Mouse (Mus musculus) urinary bladder, postnatal 25 days (tissue): ENCODE data around the gene Heg1.

Experiments used
- DNase-seq: peaks from one replicate; pipeline ENCODE4 v3.0.0; 2022; ENCODE audit warnings: low spot score

Gene Heg1

DNA sequence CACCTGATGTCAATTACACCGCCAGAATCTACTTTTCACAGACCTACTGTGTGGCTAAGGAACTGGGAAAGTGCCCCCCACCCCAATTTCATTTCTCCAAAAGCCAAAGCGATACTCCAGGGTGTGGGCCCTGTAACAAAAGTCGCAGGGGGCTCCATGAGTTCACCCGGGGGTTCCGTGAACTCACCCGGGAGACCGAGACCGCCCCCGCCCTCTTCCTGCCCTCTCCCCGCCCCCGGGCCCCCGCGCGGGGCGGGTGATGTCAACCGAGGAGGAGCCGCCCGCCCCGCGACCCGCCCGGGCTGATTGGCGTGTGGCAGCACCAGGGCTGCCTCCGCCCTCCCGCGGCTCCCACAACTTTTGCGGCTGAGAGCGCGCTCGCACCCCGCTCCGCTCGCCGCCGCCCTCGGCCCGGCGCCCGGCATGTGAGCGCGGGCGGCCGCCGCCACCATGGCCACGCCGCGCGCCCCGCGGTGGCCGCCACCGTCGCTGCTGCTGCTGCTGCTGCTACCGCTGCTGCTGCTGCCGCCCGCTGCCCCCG, at the start of gene Heg1:
TSS of gene Heg1 (plus strand) at position 209 of the 541 bp plus-strand sequence.
- DNase-seq: peak; percentile 78

DNA sequence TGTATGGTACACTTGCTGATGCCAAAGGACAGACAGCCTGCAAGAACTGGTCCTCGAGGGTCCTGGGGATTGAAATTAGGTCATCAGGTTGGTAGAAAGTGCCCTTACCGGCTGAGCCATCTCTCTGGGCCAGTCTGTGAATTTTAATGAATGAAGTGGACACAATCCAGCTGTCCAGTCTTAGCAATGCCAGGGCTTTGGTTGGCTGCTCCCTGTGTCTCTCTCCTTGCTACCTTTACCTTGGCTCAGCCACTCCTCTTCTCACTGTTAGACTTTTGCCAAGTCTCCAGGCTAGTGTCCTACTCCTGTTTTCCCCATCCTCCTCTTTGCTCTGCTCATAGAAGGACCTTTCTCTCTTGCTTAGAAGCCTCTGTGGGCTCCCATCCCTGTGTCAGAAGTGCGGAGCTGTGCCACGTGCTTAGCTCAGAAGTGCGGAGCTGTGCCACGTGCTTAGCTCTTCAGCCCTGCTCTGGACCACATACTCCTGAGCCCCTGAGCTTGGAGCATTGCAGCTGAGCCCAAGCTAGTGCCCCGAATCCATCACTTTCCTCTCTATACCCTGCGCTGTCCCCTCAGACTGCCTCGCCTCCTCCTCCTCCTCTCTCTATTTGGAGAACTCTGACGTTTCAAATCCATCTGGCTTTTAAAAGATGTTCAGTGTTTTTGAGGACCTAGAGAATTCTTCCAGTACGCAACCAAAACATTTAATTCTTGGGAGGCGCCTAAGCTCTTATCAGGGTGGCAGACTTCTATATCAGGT, 48.2 kb upstream of the Heg1 start:
- DNase-seq: no peak

DNA sequence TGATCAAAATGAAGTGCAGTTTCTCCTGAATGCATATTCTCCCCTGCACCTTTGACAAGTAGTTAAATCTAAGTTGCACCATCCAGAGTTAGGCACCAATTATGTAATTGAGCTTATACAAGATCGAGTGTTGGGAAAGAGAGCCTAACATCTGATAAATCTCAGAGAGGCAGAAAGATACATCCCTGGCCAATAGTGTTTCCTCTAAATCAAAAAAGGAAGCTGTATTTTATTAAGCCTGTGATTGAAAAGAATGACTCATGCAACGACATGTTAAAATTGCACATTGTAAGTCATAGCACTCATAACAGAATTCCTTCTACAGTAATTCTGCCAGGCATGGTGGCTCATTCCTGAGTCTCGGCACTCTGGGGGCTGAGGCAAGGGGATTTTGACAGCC, 42.4 kb upstream of the Heg1 start:
- no peak for DNase-seq

DNA sequence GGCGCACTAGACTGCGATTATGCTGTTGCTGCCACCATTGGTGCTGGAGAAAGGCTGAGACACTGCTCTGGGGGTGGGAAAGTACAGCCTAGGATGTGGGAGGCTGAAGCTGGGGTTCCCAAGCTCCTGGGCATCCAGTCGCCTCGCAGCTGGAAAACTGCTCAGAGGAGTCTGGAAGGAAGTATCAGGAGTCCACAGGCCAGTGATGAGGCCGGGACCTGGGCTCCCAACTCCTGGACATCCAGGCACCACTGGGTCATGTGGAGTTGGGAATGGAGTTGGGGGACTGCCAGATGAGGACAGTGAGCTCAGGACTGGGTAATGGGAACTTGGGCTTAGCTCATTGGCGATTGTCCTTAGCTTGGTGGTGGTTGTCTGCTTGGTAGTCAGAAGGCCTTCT, 31.1 kb upstream of the Heg1 start:
- DNase-seq: no peak

DNA sequence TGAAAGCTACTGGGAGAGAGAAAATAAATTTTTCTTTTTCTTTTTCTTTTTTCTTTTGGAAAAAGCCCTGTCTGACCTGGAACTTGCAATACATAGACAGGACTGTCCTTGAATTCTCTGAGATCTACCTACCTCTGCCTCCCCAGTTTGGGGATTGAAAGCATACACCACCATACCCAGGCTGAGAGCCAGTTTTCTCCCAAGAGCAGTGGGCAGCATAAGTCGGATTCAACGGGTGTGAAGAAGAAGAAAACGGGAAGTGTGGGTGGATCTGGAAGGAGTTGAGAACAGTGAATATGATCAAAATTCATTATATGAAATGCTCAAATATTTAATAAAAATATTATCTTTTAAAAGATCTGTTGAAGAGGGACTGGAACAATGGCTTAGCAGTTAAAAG, 28.7 kb upstream of the Heg1 start:
- DNase-seq: no peak

DNA sequence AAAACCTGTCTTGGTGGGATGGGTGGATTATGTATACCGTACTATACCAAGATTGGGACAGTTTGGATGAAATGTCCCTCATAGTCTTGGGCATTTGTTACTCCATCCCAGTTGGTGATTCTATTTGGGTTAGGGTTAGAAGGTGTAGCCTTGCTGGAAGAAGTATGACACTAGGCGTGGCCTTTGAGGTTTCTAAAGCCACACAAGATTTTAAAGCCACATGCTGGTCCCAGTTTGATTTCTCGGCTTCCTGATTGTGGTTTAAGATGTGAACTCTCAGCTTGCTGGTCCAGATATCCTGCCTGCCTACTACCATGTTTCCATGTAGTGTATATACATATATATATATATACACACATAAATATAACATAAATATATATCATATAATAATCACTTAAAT, 27.0 kb upstream of the Heg1 start:
- DNase-seq: no peak

DNA sequence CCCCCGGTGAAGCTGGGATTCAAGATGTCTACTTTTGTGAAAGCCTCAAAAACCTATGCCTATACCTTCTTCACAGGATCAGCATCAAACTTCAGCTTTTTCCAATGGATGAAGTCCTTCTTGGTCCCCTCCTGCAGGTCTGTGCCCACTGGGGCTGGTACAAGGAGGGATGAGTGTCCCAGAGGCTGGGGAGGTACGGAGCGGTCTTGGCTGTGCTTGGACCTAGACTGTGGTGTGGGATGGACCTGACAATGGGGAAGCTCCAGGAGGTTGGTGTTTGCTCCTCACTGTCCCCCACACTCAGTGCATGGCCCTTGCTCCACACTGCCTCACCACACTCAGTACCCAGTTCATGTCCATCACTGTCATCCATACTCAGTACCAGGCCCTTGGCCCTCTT, 26.0 kb upstream of the Heg1 start:
- DNase-seq: no peak

DNA sequence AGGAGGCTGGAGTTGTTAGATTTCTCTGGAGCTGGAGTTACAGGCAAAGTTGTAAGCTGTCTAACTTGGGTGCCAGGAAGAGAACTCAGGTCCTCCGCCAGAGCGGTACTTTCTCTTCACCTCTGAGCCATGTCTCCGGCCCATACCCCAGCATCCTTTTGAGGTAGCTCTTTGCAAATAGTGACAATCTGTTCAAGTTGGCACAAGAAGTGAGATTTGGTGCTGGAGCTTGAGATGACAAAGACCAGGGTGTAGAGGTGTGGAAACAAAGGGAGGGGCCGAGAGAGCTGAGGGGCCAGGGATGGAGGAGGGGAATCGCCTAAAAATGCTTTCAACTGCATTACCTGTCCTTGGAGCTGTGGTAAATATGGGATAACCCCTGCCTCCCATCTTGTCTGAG, 24.6 kb upstream of the Heg1 start:
- no peak for DNase-seq

DNA sequence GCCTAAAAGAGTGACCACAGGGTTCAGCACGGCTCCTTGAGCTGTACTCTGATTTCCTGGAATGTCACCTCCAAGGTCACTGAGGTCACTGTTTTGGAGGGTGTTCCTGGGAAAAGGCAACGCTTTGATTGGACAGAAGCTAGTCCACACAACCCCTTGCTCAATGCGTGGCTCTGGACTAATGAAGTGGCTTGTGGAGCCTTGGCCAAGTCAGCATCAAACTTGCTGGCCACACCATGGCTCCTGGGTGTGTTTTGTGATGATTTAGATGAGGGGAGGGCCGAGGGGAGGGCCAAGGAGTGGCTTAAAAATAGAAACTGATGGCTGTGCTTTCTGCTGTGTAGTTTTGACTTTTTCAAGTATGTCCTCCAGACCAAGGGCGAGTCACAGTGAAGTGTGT, 24.0 kb upstream of the Heg1 start:
- peak; percentile 39 for DNase-seq

DNA sequence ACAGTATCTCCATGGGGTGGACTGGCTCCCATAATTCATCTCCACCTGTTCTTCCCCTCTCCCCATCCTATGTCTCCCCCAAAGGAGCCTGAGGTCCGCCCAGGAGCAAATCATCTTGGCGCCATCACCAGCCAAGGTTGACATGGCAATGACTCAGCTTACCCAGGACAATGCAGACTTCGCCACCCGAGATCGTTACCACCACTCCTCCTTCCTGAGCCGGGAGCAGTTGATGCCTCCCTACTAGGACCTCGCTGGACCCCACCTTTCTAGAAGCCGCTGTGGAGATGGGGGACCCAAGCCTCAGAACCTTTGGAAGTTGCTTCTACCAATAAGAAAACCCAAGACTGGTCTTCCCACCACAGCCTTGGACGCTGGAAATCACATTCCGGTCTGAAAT, 21.3 kb upstream of the Heg1 start:
- no peak for DNase-seq

DNA sequence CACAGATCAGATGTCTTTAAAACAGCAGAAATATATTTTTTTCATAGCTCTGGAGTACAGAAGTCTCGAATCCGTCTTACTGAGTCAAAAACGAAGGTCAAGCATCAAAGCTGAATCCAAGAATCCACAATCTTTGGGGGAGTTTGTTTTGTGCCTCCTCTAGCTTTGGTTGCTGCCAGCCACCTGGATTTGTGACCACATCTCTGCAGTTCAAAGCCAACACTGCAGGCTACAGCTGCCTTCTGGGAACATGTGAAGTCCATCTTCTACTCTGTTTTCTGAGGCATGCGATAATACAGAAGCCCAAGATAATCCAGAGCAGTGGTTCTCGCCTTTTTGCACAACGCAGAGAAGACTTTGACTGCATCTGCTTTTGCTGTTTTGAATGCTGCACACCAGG, 17.9 kb upstream of the Heg1 start:
- no peak for DNase-seq

DNA sequence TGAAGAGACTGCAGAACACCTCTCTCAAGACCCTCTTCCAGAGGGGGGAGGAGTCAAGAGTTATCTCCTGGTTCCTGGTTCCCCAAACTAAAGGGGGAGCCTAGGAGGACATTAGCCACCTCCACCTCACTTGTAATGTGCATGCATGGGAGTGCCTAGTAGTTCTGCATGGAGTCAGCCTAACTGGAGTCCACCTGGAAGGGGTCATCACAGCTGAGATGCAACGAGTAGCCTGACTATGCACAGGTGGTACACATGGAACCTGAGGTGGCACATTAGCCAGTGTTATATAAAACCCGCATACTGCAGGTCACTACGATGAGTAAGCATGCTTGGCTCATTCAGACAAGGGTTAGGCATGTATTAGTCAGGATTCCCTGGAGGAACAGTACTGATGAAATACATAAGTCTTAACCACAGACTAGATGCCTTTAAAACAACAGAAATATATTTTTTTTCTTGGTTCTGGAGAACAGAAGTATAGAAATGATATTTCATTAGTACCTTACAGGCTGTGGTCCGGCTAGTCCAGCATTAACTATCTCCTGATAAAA, 17.1 kb upstream of the Heg1 start:
- no peak for DNase-seq

DNA sequence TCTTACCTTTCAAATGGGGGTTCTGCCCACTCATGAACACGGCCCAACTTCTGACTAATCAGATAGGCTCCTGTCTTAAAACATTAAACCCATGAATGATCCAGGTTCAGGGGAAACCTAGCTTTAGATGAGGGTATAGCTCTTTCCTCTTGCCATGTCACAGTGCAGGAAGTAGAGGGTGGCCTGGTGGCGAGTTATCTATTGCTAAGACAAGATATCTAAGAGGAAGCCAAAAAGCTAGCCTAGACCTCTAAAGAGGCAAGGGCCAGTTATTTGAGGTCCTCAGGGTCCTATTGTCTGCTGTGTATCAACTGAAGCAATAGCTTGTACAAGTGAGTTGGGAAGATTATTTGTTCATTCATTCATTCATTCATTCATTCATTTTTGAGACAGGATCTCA, 15.7 kb upstream of the Heg1 start:
- DNase-seq: no peak

DNA sequence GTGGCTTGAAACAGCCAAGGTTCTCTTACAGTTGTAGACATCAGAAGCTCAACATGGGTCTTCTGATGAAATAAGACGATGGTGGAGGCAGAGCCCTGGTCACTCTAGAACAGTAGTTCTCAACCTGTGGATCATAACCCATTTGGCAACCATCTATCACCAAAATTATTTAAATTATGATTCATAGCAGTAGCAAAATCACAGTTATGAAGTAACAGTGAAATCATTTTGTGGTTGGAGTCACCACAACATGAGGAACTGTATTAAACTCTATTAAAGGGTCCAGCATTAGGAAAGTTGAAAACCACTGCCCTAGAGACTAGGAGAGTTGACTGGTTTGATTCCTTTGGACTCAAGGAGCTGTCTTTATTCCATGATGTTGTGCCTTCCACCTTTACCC, 15.1 kb upstream of the Heg1 start:
- no peak for DNase-seq

DNA sequence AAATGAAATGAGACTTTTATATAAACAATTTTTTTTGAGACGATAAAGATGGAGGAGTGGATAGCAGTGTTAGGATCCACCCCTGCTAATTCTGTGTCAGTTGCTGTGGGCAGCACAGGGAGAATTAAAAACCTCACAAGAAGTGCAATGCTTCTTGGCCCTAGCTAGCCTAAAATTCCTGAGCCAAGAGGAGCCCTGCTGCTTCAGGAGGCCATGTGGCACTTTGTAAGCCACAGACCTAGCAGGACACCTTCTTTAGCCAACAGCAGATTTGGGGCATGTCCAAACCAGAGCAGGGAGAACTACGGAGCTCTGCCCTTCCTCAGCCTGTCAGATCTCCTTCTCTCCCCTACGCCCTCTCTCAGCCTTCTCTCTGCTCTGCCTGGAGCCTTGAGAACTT, 13.8 kb upstream of the Heg1 start:
- DNase-seq: no peak

DNA sequence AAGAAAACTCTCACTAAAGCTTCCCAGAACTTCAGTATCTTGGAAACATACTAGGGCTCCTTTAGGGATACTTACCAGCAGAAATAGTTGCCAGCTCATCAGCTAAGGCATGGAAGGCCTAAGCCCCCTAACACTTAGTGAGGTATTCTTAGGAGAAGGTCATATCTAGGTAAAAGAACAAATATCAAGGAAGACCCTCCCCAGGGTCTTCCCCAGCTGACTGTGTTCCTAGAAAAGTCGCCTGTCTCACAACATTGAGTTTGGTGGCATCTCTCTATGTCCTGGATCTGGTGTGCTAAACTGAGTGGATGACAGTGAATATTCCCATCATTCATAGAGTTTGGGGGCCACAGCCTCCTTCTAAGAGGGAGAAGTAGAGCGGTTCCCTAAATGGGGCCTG, 13.2 kb upstream of the Heg1 start:
- no peak for DNase-seq

DNA sequence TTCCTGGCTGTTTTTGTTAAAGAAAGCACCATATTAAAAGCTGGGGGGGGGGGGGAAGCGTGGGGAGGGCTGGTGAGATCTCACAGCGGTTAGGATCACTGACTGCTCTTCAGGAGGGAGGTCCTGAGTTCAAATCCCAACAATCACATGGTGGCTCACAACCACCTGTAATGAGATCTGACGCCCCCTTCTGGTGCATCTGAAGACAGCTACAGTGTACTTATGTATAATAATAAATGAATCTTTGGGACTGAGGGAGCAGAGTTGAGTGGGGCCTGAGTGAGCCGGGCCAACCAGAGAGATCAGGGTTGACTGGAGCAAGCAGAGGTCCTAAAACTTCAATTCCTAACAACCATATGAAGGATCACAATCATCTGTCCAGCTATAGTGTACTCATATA, 12.0 kb upstream of the Heg1 start:
- no peak for DNase-seq

DNA sequence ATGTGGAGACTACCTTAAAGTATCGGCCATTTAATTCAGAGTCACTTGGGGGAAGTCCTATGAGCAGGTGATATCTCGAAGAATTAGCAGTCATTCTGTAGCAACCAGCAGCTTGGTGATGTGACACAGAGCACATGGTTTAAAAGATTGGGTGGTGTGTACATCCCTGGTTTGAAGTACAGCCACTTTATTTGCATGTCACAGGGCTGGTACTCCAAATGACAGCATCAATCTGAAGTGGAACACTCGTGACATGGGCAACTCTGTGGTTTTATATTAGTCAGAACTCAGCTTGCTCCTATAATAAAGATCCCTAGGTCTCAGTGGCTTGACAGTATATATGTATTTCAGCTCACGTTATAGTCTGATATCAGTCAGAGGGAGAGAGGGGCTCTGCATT, 11.5 kb upstream of the Heg1 start:
- DNase-seq: no peak

DNA sequence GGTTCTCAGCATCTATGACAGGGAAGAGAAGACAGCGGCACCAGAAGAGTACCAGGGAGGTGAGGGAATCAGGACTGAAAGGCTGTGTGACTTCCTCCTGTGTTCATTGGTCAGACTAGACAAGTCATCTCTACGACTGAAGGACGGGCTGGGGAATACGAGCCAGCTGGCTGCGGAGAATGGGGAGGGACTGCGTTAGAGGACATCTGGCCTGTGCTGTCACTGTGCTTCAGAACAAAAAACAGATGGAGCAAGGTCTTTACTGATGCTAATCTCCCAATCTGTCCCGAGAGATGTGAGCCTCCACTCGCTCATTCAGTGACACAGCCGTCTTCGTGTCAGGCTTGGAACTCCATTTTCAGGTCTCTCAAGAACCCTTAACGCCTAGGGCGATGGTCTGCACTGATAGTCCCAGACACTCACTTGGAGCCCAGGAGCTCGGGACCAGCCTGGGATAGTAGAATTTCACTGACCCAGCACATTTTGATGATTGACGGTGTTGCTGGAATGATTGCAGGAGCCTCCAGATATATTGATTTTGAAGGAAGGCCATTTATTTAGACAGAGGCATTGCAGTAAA, 10.6 kb upstream of the Heg1 start:
- DNase-seq: no peak

DNA sequence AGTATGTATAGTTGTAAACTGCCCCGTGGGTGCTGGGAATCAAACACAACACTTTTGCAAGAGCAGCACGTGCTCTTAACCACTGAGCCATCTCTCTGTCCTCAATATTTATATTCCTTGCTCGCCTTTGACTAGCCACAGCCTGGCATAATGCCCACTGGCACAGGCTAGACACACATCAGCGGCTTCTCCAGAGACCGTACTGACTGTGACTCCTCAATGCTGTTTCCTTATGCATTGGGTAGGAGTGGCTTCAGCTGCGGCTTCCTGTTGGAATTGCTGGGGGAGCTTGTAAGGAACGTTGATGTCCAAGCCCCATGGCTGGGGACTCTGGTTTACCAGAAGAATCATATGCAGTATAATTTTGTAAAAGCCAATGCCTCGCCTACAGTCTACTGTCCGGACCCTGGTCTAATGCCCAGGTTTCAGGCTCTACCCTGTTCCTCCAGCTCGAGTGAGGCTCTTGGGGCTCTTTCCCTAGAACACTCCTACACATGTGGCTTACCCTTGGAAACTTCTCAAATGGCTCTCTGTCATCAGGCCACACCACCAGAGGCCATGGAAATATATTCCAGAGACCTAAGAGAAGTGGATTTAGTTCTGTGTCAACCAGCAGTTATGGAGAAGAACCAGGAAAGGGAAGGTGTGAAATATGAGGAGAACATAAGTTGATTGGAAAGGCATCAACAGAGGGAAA, 8.9 kb upstream of the Heg1 start:
- no peak for DNase-seq

DNA sequence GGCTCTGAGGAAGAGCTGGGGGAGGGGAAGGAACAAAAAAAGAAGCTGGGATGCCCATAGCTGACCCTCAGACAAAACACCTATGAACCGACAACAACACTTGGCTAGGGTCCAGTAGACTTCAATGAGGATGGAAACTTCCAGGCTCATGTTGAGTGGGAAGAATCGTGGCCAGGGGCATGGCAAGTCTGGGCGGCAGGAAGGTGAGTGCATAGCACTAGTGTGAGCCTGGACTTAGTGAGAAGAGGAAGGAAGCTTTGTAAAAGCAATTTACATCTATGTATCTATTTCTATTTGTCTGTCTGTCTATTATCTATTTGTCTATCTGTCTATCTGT, 8.4 kb upstream of the Heg1 start:
- DNase-seq: no peak

DNA sequence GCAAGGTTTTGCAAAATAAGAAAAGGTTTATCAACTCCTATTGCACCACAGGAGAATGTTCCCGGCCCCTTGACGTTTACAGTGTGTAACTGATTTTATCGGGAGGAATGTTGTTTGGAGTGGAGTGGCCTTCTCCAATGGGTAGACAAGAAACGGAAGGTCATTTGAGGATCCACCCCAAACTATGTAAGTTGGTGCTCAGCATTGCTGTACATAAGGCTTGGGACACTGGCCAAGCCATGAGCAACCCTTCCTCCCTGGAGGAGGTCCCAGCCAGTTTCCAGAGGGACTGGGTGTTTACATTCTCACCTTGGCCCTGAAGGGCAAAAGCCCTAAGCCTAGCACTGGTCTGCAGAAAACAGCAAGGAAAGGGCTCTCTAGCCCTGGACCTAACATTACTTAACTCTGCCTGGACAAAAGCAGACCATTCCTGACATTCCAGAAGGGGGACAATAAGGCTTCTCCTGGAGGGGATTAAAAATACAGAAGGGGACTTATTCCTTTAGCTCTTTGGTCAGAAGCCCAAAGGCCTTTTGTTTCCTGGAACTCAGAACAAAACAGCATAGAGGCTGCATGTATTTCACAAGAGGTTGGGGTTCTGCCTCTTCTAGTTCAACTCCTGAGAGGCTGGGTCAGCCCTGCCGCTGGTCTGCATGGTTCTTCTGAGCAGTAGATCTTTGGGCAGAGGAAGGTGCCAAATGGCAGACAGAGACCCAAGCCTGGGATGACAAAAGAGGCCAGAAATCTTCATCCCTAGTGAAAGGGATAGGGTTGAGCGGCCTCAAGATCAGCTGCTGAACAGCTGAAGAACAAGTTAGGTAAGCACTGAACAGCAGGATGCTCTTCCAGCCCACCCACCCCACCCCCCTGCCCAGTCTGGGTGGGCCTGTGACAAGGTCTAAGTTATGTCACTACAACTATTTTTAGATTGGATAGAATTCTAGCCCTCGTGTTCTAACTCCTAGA, 7.5 kb upstream of the Heg1 start:
- peak; percentile 35 for DNase-seq
